Mouse (Mus musculus): Measurements from ENCODE around the gene Dera.

Gene Dera

GRCm38 (mm10) chr6:137757891-137758290 is 3.5 kb downstream of the Dera start:
- in situ Hi-C loops (cut with MboI): no loop called here

- in situ Hi-C loops (cut with MboI): no loop called here
Measured at GRCm38 (mm10) chr6:137759681-137760080, 5.3 kb downstream of the Dera start.

GRCm38 (mm10) chr6:137760966-137761365 is 6.6 kb downstream of the Dera start:
- in situ Hi-C loops (cut with MboI): no loop called here

GRCm38 (mm10) chr6:137764572-137765210 is 10.3 kb downstream of the Dera start:
- in situ Hi-C loops (cut with MboI): no loop called here

GRCm38 (mm10) chr6:137766177-137766576 is 11.8 kb downstream of the Dera start:
- in situ Hi-C loops (cut with MboI): no loop called here

- in situ Hi-C loops (cut with MboI): no loop called here
Measured at GRCm38 (mm10) chr6:137771621-137772250, 17.4 kb downstream of the Dera start.

GRCm38 (mm10) chr6:137772918-137773636 is 18.7 kb downstream of the Dera start:
- in situ Hi-C loops (cut with MboI): no loop called here

GRCm38 (mm10) chr6:137773637-137774028 is 19.3 kb downstream of the Dera start:
- in situ Hi-C loops (cut with MboI): no loop called here

GRCm38 (mm10) chr6:137774166-137774565 is 19.8 kb downstream of the Dera start:
- in situ Hi-C loops (cut with MboI): no loop called here

- in situ Hi-C loops (cut with MboI): no loop called here
Measured at GRCm38 (mm10) chr6:137775159-137775558, 20.8 kb downstream of the Dera start.

GRCm38 (mm10) chr6:137776981-137777380 is 22.6 kb downstream of the Dera start:
- in situ Hi-C loops (cut with MboI): no loop called here

GRCm38 (mm10) chr6:137783899-137784637 is 29.7 kb downstream of the Dera start:
- in situ Hi-C loops (cut with MboI): no loop called here

- in situ Hi-C loops (cut with MboI): no loop called here
Measured at GRCm38 (mm10) chr6:137788976-137789590, 34.7 kb downstream of the Dera start.

- in situ Hi-C loops (cut with MboI): no loop called here
Measured at GRCm38 (mm10) chr6:137789658-137790057, 35.3 kb downstream of the Dera start.

GRCm38 (mm10) chr6:137795494-137795893 is 41.1 kb downstream of the Dera start:
- in situ Hi-C loops (cut with MboI): no loop called here

GRCm38 (mm10) chr6:137796596-137797567 is 42.5 kb downstream of the Dera start:
- in situ Hi-C loops (cut with MboI): no loop called here

- in situ Hi-C loops (cut with MboI): no loop called here
Measured at GRCm38 (mm10) chr6:137799253-137799652, 44.9 kb downstream of the Dera start.

GRCm38 (mm10) chr6:137803456-137804005 is 49.2 kb downstream of the Dera start:
- in situ Hi-C loops (cut with MboI): no loop called here

- in situ Hi-C loops (cut with MboI): no loop called here
Measured at GRCm38 (mm10) chr6:137804121-137804520, 49.8 kb downstream of the Dera start.

GRCm38 (mm10) chr6:137804606-137805005 is 50.3 kb downstream of the Dera start:
- in situ Hi-C loops (cut with MboI): no loop called here
